Mouse (Mus musculus) neutrophil, adult 83 days (primary cell): ENCODE results near the gene Ttl. TPM values are rescaled to one million over a fixed set of nuclear protein-coding genes. Genes with fewer than 3 reads are reported as not detected.

ENCODE experiments used
- total RNA-seq, 2 experiments: library from RNA; stranded (reverse); gene quantifications; one replicate each; pipeline ENCODE4 v1.2.4; 2023

Gene Ttl
- 1 to 10 TPM; 2.3 to 2.5 TPM for total RNA-seq

DNA sequence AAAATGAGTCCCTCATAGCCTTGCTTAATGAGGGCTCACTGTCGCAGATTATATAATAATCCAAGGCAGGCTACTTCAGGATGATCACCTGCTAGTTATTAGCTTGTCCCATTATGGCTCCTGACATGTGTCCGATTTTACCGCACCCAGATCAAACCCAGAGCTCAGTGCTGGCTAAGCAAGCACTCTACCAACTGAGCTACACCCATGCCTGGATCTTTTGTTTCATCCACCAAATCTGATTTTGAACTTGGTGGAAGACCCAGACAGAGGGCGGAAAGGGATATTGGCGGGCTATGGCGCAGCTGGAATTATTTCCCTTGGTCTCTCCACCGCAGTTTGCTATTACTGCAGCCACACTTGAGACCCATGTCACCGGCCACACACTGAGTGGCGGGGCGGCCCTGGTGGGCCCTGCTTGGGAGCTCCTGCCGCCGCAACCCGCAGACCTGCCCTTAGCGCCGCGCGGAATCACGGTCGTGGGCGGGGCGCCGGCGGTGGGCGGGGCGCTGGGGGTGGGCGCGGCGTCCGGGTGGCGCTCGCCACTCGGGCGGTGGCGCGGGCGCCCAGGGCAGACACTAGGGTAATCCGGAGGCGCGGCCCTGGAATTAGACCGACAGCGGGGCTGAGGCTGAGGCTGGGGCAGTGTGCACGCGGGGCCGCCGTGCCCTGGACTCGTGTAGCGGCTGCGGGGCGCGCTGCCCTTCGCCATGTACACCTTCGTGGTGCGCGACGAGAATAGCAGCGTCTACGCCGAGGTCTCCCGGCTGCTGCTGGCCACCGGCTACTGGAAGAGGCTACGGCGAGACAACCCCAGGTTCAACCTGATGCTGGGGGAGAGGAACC lies at the start of gene Ttl:
Ttl (plus strand) TSS at position 506 of the 846 bp plus-strand sequence.

DNA sequence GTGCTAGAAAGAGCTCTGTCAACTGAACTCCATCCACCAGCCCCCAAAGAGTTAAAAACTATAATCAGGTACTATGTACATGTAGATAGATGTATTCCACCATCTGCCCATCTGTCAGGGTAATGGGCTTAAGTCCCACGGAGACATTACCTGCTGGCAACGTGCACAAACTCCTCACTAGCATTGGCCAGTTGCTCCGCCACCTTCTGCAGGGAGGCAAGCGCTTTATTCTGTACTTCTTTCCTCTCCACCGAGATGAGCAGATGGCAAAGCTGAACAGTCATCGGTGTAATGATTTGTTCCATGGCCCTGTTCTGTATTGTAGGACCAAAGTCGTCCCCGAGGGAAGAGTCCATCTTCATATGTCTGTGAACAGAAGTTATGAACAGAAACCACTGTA lies 17.9 kb upstream of the Ttl start, which contains the start of gene Vinac1:
Vinac1 (minus strand) TSS at position 362 of the 400 bp plus-strand sequence.

DNA sequence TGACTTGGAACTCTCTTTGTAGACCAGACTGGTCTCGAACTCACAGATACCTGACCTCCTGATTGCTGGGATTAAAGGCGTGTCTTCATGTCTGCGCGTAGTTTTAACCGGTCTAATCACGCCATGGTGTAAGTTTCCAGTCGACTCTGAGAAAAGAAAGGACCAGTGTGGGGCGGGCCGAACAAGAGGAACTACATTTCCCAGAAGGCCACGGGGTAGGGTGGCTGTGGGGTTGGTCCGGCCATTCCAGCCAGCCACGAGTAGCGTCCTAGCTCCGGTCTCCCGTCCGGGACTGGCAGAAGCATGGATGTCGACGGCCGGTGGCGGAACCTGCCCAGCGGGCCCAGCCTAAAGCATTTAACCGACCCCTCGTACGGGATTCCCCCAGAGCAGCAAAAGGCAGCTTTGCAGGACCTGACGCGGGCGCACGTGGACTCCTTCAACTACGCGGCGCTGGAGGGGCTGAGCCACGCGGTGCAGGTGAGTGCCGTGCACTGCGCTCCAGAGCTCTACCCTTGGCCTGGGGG lies 35.1 kb downstream of the Ttl start, which contains the start of gene Polr1b:
Polr1b (plus strand) TSS at position 212 of the 527 bp plus-strand sequence.

DNA sequence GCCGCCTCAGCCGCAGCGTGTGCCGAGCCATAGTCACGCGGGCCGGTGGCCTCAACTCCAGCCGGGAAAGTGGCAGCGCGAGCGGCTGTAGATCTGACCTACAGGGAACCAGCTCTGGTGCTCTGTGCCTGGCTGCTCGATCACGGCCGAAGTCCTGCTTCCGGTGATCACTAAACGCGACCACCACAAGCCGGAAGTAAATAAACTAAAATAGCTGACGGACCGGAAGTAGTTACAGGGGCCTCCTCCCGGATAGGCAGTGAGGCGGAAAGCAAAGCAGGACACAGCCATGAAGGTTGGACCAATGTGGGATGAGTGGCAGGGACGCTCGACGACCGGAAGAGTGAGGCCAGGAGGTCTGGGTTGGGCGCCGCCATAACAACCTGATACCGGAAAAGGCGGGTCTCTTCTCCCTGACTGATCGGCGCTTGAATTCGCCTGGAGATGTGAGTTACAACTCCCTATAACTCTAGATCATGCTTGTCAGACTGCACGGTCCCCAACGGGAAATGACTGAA lies 63.7 kb downstream of the Ttl start, which contains the start of gene Chchd5:
Chchd5 (plus strand) TSS at position 289 of the 518 bp plus-strand sequence.

Other genes with a start within 250 kb of the Ttl start
- gene Tmem87b, start 247.8 kb upstream of the Ttl start, total RNA-seq = 10 to 100 TPM; 11.0 to 12.2 TPM
- gene Fbln7, start 203.0 kb upstream of the Ttl start, total RNA-seq = not detected
- 1 to 10 TPM; 1.7 TPM for gene Zc3h8, start 121.9 kb upstream of the Ttl start, total RNA-seq
- gene Zc3h6, start 98.5 kb upstream of the Ttl start, total RNA-seq = 1 to 10 TPM; 2.8 to 3.3 TPM
- gene Gm10762, start 98.2 kb upstream of the Ttl start, total RNA-seq = 1 to 10 TPM; 1.9 to 4.0 TPM
- not detected for gene Vinac1, start 17.8 kb upstream of the Ttl start, total RNA-seq
- gene Polr1b, start 35.1 kb downstream of the Ttl start, total RNA-seq = 10 to 100 TPM in 1 of 2 experiments, 1 to 10 TPM in 1; 10.0 to 12.0 TPM
- 1 to 10 TPM; 6.3 to 9.1 TPM for gene Chchd5, start 63.8 kb downstream of the Ttl start, total RNA-seq
- 100 to 1,000 TPM; 148 to 216 TPM for gene Slc20a1, start 132.8 kb downstream of the Ttl start, total RNA-seq
- 10 to 100 TPM; 31.4 to 35.0 TPM for gene Ckap2l, start 231.3 kb downstream of the Ttl start, total RNA-seq
- gene Il1a, start 244.0 kb downstream of the Ttl start, total RNA-seq = not detected